Mouse (Mus musculus): ENCODE measurements around the gene Slc22a4. TPM values are rescaled to one million over a fixed set of nuclear protein-coding genes. Genes with fewer than 3 reads are reported as not detected.

The Slc22a4 gene
- total and polyA plus RNA-seq, 3 experiments, result 3.5 to 5.8 TPM; not detected in 1

DNA sequence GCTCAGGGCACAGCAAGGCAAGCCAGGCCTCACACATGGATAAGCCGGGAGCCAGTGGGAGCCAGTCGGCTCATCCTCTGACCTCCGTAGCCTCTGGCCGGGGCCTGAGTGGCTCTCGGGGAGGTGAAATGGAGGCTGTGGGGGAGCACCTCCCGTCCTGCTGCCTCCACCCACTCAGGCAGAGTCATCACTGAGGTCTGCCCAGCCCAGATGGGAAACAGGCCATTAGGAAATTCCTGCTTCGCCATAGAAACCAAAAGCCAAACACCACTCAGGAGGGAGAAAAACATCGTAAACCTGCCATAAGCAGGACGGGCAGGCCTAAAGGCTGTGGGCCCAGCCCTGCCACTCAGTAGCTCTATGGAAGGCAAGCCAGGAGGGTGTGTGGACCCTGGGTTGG lies 32.4 kb upstream of the Slc22a4 start:
- no peaks in the 10 kb centered on the region for H3K79me2 ChIP-seq (ENCODE audit: control insufficient read depth, insufficient read depth, low read length, poor library complexity)
- no peaks in the 10 kb centered on the region for H3K36me3 ChIP-seq (ENCODE audit: control insufficient read depth in 1 of 2, insufficient read depth in 2 of 2, low read length in 2 of 2)
- no peak overlapping the region for H3K4me3 ChIP-seq (ENCODE audit: control insufficient read depth in 1 of 2, insufficient read depth in 1 of 2, low read depth in 2 of 2, low read length in 2 of 2)
- TF ChIP-seq ZMIZ1 (IDR thresholded peaks at IDR 0.05; ENCODE audit: low read depth, low read length) (no peak), MYB (IDR thresholded peaks at IDR 0.05; ENCODE audit: low read depth, low read length) (no peak), KAT2A (conservative IDR thresholded peaks at IDR 0.05; ENCODE audit: low read depth, low read length) (no peak), USF2 (IDR thresholded peaks at IDR 0.05; ENCODE audit: borderline replicate concordance in 1 of 2, insufficient read depth in 1 of 2, low read depth in 1 of 2, low read length in 2 of 2) (no peak)
- H3K27me3 ChIP-seq (ENCODE audit: control insufficient read depth in 1 of 2, insufficient read depth in 2 of 2, low read length in 2 of 2), result peaks cover 0 to 2% of the 10 kb centered on the region in 2 experiments; a peak in 1 of 4 replicates
- no peak overlapping the region for H3K9ac ChIP-seq (ENCODE audit: control insufficient read depth, low read depth, low read length, poor library complexity, severe bottlenecking)
- H3K27ac ChIP-seq (ENCODE audit: control insufficient read depth, low read depth, low read length), result no peak overlapping the region
- DNase-seq (ENCODE audit: low read depth, low spot score), result no peak
- H3K4me1 ChIP-seq (ENCODE audit: control insufficient read depth in 1 of 2, insufficient read depth in 2 of 2, low read length in 2 of 2), result peaks cover 0 to 2% of the 10 kb centered on the region in 2 experiments; a peak in 1 of 4 replicates
- no peaks in the 10 kb centered on the region for H3K9me3 ChIP-seq (replicated peaks; ENCODE audit: insufficient read depth, low read length)

DNA sequence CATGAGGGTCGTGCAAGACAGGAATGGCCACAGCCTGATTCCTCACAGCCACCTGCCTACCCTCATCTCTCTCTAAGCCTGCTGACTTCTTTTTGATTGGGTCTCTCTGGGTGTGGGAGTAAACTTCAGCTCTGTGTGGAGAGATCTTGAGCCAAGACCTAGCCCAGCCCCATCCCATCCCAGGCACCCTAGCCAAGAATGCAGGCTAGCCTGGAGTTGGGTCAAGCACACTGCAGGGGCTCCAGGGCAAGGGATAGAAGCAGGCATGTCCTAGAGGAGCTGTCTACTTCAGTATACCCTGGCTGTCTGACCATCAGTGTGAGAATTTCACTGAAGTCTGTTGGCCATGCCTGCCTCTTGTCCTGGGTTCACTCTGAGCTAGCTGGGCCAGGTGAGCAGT lies 31.6 kb upstream of the Slc22a4 start:
- TF ChIP-seq TBP (IDR thresholded peaks at IDR 0.05; ENCODE audit: low read depth, low read length) (no peak), TAL1 (IDR thresholded peaks at IDR 0.05; ENCODE audit: low read length) (no peak), ZKSCAN1 (IDR thresholded peaks at IDR 0.05; ENCODE audit: low read depth, low read length) (no peak), JUND (IDR thresholded peaks at IDR 0.05; ENCODE audit: low read depth, low read length) (no peak), GABPA (IDR thresholded peaks at IDR 0.05; ENCODE audit: low read depth, low read length) (no peak), ELF1 (IDR thresholded peaks at IDR 0.05; ENCODE audit: low read depth, low read length) (no peak), SIN3A (IDR thresholded peaks at IDR 0.05; ENCODE audit: low read length) (no peak), UBTF (IDR thresholded peaks at IDR 0.05; ENCODE audit: borderline replicate concordance, insufficient read depth, low read depth, low read length) (no peak), E2F4 (IDR thresholded peaks at IDR 0.05; ENCODE audit: borderline replicate concordance, low read depth, low read length) (no peak), CHD1 (IDR thresholded peaks at IDR 0.05; ENCODE audit: low read depth, low read length) (no peak)
- no peak overlapping the region for H3K27ac ChIP-seq (ENCODE audit: control insufficient read depth, low read depth, low read length)
- H3K9ac ChIP-seq (ENCODE audit: control insufficient read depth, low read depth, low read length, poor library complexity, severe bottlenecking), result no peak overlapping the region
- no peaks in the 10 kb centered on the region for H3K9me3 ChIP-seq (replicated peaks; ENCODE audit: insufficient read depth, low read length)
- no peak overlapping the region for H3K4me3 ChIP-seq (ENCODE audit: control insufficient read depth in 1 of 2, insufficient read depth in 1 of 2, low read depth in 2 of 2, low read length in 2 of 2)
- H3K79me2 ChIP-seq (ENCODE audit: control insufficient read depth, insufficient read depth, low read length, poor library complexity), result no peaks in the 10 kb centered on the region
- DNase-seq (ENCODE audit: low read depth, low spot score), result no peak
- H3K36me3 ChIP-seq (ENCODE audit: control insufficient read depth in 1 of 2, insufficient read depth in 2 of 2, low read length in 2 of 2), result no peaks in the 10 kb centered on the region
- H3K27me3 ChIP-seq (ENCODE audit: control insufficient read depth in 1 of 2, insufficient read depth in 2 of 2, low read length in 2 of 2), result no peaks in the 10 kb centered on the region
- peaks cover 0 to under 1% of the 10 kb centered on the region in 2 experiments; a peak in 1 of 4 replicates for H3K4me1 ChIP-seq (ENCODE audit: control insufficient read depth in 1 of 2, insufficient read depth in 2 of 2, low read length in 2 of 2)

DNA sequence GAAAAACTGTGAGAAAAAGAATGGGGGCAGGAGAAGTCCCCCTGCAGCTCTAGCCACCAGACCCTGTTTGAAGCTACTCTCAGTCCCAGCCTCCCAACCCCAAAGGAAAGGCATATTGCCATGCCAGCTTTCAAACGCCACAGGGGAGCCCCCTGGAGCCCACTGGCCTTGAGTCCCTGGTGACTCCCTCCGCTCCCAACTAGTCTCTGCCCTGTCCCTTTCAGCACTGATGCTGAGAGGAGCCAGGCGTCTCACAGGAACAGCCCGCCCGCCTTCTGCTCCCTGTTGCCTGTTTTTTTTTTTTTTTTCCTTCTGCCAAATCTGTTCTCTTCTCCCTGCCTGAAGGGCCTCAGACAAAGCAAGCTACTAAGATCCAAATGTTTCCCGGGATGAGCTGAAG lies 30.8 kb upstream of the Slc22a4 start:
- Histone ChIP-seq H3K4me3 (ENCODE audit: control insufficient read depth in 1 of 2, insufficient read depth in 1 of 2, low read depth in 2 of 2, low read length in 2 of 2) (no peak overlapping the region), H3K79me2 (ENCODE audit: control insufficient read depth, insufficient read depth, low read length, poor library complexity) (no peaks in the 10 kb centered on the region), H3K36me3 (ENCODE audit: control insufficient read depth in 1 of 2, insufficient read depth in 2 of 2, low read length in 2 of 2) (no peaks in the 10 kb centered on the region), H3K9ac (ENCODE audit: control insufficient read depth, low read depth, low read length, poor library complexity, severe bottlenecking) (no peak overlapping the region), H3K27ac (ENCODE audit: control insufficient read depth, low read depth, low read length) (no peak overlapping the region), H3K4me1 (ENCODE audit: control insufficient read depth in 1 of 2, insufficient read depth in 2 of 2, low read length in 2 of 2) (no peaks in the 10 kb centered on the region), H3K27me3 (ENCODE audit: control insufficient read depth in 1 of 2, insufficient read depth in 2 of 2, low read length in 2 of 2) (no peaks in the 10 kb centered on the region), H3K9me3 (replicated peaks; ENCODE audit: insufficient read depth, low read length) (no peaks in the 10 kb centered on the region)
- DNase-seq (ENCODE audit: low read depth, low spot score), result no peak
- no peak for TF ChIP-seq ELF1 (IDR thresholded peaks at IDR 0.05; ENCODE audit: low read depth, low read length)
